Mouse (Mus musculus) spleen, adult 2 months (tissue): ENCODE results near the gene Gm43720.

ENCODE experiments used
- CTCF ChIP-seq: fragments of 200-500 bp; IDR thresholded peaks from 2 replicates; pipeline ENCODE4 v1.5.1; 2011; ENCODE audit warnings: mild to moderate bottlenecking, inconsistent platforms; ENCODE audit not compliant: insufficient read depth, insufficient read length, insufficient replicate concordance; ENCODE audit errors: extremely low read depth
- POLR2A ChIP-seq: fragments of 200-500 bp; IDR thresholded peaks from 2 replicates; pipeline ENCODE4 v1.6.1; 2011; ENCODE audit warnings: low read depth, low read length, inconsistent platforms

DNA sequence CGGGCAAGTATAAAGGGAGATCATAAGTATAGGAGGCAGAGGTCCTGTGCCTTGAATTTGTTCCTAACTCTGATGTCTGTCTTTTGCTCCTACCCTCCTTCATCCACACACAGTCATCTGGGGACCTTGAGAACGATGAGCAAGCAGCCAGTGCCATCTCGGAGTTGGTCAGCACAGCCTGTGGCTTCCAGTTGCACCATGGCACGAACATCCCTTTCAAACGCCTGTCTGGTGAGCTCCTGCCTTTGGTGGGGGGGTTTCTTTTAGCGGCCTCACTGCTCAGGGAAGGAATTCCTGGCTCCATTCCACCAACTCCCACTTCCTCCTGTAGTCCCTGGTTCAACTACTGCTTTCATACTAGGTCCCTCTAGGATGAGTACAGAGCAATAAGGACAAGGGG is 21.2 kb downstream of the Gm43720 start:
- TF ChIP-seq CTCF (no peak), POLR2A (no peak)
